Mouse (Mus musculus) kidney, postnatal 0 days (tissue): Measurements from ENCODE around the gene Rnf150. TPM values are rescaled to one million over a fixed set of nuclear protein-coding genes. Genes with fewer than 3 reads are reported as not detected.

Source experiments
- ATAC-seq: fragments of 200-750 bp; cut with Nextera tagmentation; replicated peaks from 2 replicates; pipeline ENCODE4 v1.8.0; 2017; ENCODE audit warnings: low read depth, moderate number of reproducible peaks, moderate TSS enrichment, moderate library complexity; ENCODE audit not compliant: low FRiP score
- DNase-seq: peaks from one replicate; pipeline ENCODE4 v3.0.0-alpha.2; 2016; ENCODE audit warnings: low spot score
- H3K27ac ChIP-seq: fragments of 300-500 bp; sonication (generic); 2 replicates; pipeline ENCODE4 v1.5.1; 2014; ENCODE audit warnings: mild to moderate bottlenecking
- H3K27me3 ChIP-seq: fragments of 300-500 bp; sonication (generic); 2 replicates; pipeline ENCODE4 v1.6.1; 2014; ENCODE audit warnings: low read length, mixed read lengths; ENCODE audit not compliant: insufficient read depth
- H3K36me3 ChIP-seq: fragments of 300-500 bp; sonication (generic); 2 replicates; pipeline ENCODE4 v1.6.1; 2014; ENCODE audit warnings: low read length, mixed read lengths; ENCODE audit not compliant: insufficient read depth
- H3K4me1 ChIP-seq: fragments of 300-500 bp; sonication (generic); replicated peaks from 2 replicates; pipeline ENCODE4 v1.6.1; 2014; ENCODE audit warnings: antibody characterized with exemption, low read length, mixed read lengths; ENCODE audit not compliant: insufficient read depth
- H3K4me2 ChIP-seq: fragments of 300-500 bp; sonication (generic); 2 replicates; pipeline ENCODE4 v1.6.1; 2014; ENCODE audit warnings: mild to moderate bottlenecking, low read length, moderate library complexity, mixed read lengths
- H3K4me3 ChIP-seq: fragments of 300-500 bp; sonication (generic); replicated peaks from 2 replicates; pipeline ENCODE4 v1.5.1; 2014; ENCODE audit warnings: low read depth, low read length
- H3K9ac ChIP-seq: fragments of 300-500 bp; sonication (generic); 2 replicates; pipeline ENCODE4 v1.6.1; 2014; ENCODE audit warnings: low read depth, low read length
- H3K9me3 ChIP-seq: fragments of 300-500 bp; sonication (generic); replicated peaks from 2 replicates; pipeline ENCODE4 v1.6.1; 2016; ENCODE audit warnings: low read length, inconsistent platforms, mixed read lengths
- CTCF ChIP-seq: IDR thresholded peaks from 2 replicates; pipeline ENCODE4 v1.5.1; 2016; ENCODE audit warnings: antibody characterized with exemption, low read depth, mild to moderate bottlenecking, moderate library complexity
- WGBS: fragments of 180-500 bp; shearing (Covaris S2); extraction: QIAGEN DNeasy Blood & Tissue Kit; methylation state at CpG from one replicate; pipeline ENCODE4 v1.1.7; 2014; 5-methylcytosine and 5-hydroxymethylcytosine counted together
- polyA plus RNA-seq: library from polyadenylated mRNA; unstranded; fragments of >200 nt; fragmentation: Nextera tagmentation; extraction: Ambion mirVana; gene quantifications from 2 replicates; pipeline ENCODE4 v1.2.1, GENCODE M21; 2015

Rnf150 gene
- polyA plus RNA-seq, 1 experiment from 2014 or later, result 1.3 TPM

DNA sequence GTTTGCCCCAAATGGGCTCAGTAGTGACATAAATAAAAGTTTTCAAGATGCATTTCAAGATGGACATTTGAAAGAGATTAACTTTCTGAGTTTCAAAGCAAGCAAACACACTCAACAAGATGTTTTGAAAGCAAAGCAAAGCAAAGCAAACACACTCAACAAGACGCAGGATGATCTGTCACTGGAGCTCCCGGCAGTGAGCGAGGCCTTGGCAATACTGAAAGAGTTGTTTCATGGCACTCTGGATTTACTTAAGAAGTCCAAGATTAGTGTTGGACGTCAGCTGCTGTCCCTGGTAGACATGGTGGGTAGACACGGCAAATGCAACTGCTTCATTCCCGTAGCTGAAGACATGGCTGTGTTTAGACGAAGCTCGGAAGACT, 35.3 kb downstream of the Rnf150 start:
- Histone ChIP-seq H3K27ac (no peak overlapping the region), H3K27me3 (no peaks in the 10 kb centered on the region), H3K4me1 (no peaks in the 10 kb centered on the region), H3K4me2 (no peak overlapping the region), H3K4me3 (no peak overlapping the region), H3K9me3 (no peaks in the 10 kb centered on the region), H3K9ac (no peak overlapping the region), H3K36me3 (no peaks in the 10 kb centered on the region)
- TF ChIP-seq CTCF, result no peak
- DNase-seq, result no peak
- no peak for ATAC-seq
- WGBS, result 82% methylated on average over 8 of the region's 8 CpGs

- ATAC-seq (no peak), DNase-seq (no peak)
- Histone ChIP-seq H3K4me1 (no peaks in the 10 kb centered on the region), H3K36me3 (no peaks in the 10 kb centered on the region), H3K27ac (no peak overlapping the region), H3K9me3 (no peaks in the 10 kb centered on the region), H3K9ac (no peak overlapping the region), H3K4me3 (no peak overlapping the region), H3K4me2 (no peak overlapping the region), H3K27me3 (no peaks in the 10 kb centered on the region)
- WGBS, result 87% methylated on average over 4 of the region's 4 CpGs
- TF ChIP-seq CTCF, result no peak
These were observed 37.8 kb downstream of the Rnf150 start for GRCm38 (mm10) chr8:82900958-82901357.

DNA sequence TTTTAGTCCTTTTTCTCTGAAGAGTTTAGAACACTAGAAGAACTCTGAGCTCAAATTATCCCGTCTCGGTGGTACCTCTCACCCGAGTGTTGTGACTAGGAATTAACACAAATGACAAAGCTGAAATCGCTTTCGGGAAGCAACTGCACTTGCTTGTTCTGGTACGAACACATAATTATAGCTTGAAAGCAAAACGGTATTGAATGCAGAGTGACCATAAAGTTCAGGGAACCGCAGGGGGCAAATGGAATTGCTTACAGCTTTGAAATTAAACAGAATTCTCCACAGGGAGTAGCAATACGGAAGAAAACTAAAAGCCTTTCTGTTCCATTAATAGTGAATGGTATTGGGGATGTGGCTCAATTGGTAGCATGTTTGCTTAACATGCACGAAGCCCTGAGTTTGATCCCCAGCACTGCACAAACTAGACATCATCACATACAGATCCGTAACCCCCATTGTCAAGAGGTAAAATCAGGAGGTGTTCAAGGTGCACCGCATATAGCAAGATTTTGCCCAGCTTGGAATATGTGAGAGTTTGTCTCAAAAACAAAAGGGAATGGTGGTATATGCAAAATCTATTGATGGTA, 38.5 kb downstream of the Rnf150 start:
- H3K9me3 ChIP-seq, result no peaks in the 10 kb centered on the region
- 94% methylated on average over 12 of the region's 12 CpGs for WGBS
- no peak for TF ChIP-seq CTCF

DNA sequence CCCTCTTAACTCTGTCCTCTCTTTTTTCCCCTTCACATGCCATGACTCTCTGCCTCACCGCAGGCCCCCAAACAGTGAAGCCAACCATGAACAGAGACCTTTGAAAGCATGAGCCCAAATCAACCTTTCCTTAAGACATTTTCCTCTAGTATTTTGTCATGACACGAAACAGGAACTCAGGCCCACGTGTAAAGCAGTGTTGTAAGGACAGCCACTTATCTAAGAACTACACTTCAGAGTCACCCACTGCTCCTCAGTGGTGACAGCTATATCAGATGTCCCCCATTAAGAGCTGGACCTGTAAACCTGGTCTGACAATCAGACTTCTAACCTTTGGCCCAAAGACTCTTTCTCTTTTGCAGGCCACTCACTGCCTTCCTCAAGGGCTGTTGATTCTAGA, 40.3 kb downstream of the Rnf150 start:
- Histone ChIP-seq H3K4me3 (no peak overlapping the region), H3K4me1 (no peaks in the 10 kb centered on the region; the same call in 1 of the 2 replicates), H3K4me2 (no peak overlapping the region), H3K9ac (no peak overlapping the region), H3K9me3 (no peaks in the 10 kb centered on the region), H3K36me3 (no peaks in the 10 kb centered on the region), H3K27ac (no peak overlapping the region), H3K27me3 (no peaks in the 10 kb centered on the region)
- ATAC-seq (no peak), DNase-seq (no peak)
- WGBS, result 52% methylated on average over 3 of the region's 3 CpGs
- TF ChIP-seq CTCF, result no peak

More for the DNA sequence above, 38.5 kb downstream of the Rnf150 start:
- no peaks in the 10 kb centered on the region for H3K4me1 ChIP-seq
- H3K36me3 ChIP-seq, result no peaks in the 10 kb centered on the region
- no peak overlapping the region for H3K9ac ChIP-seq
- H3K4me2 ChIP-seq, result no peak overlapping the region
- ATAC-seq (no peak), DNase-seq (no peak)
- no peaks in the 10 kb centered on the region for H3K27me3 ChIP-seq
- no peak overlapping the region for H3K27ac ChIP-seq
- H3K4me3 ChIP-seq, result no peak overlapping the region

DNA sequence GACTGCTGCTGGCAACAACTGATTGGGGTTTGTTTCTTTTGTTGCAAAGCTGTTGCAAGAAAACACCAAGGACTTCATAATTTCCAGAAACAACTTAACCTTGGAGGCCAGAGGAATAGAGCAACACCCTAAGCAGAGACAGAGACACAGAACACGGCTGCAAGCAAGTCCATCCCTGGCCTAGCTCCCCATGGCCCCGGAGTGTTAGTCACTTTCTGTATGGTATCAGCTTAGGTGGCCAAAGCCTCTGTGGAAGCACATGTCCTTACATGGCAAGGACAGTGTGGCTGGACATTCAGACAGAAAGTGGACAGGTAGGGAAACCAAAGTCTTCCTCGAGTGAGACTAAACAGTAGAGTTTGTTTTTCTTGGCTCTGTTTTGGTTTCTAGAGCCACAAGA, 44.1 kb downstream of the Rnf150 start:
- H3K4me3 ChIP-seq, result no peak overlapping the region
- no peak overlapping the region for H3K27ac ChIP-seq
- H3K36me3 ChIP-seq, result no peaks in the 10 kb centered on the region
- 63% methylated on average over 3 of the region's 3 CpGs for WGBS
- TF ChIP-seq CTCF, result no peak
- no peaks in the 10 kb centered on the region for H3K9me3 ChIP-seq
- no peaks in the 10 kb centered on the region; the same call in 1 of the 2 replicates for H3K4me1 ChIP-seq
- no peak overlapping the region for H3K4me2 ChIP-seq
- H3K27me3 ChIP-seq, result no peaks in the 10 kb centered on the region
- no peak for DNase-seq
- ATAC-seq, result no peak
- H3K9ac ChIP-seq, result no peak overlapping the region

DNA sequence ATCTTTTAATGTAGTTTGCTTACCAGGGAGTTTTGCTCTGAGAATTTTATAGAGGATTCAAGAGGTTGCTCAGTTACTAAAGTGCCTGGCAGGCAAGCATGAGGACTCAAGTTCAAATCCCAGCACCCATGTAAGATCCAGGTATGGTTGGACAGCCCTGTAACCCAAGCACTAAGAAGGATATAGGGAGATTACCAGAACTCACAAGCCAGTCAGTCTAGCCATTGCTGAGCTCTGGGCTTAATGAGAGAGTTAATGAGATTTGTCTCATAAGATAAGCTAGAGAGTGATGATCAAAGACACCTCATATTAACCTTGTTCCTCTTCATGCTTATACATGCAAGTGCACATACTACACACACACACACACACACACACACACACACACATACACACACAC, 48.3 kb downstream of the Rnf150 start:
- Histone ChIP-seq H3K4me3 (no peak overlapping the region), H3K27me3 (no peaks in the 10 kb centered on the region), H3K9ac (no peak overlapping the region), H3K4me1 (no peaks in the 10 kb centered on the region; the same call in 1 of the 2 replicates), H3K4me2 (no peak overlapping the region), H3K27ac (no peak overlapping the region), H3K36me3 (no peaks in the 10 kb centered on the region), H3K9me3 (no peaks in the 10 kb centered on the region)
- no peak for TF ChIP-seq CTCF
- DNase-seq (no peak), ATAC-seq (no peak)

GRCm38 (mm10) chr8:82912282-82912681, 49.1 kb downstream of the Rnf150 start:
- H3K9me3 ChIP-seq, result no peaks in the 10 kb centered on the region
- H3K27me3 ChIP-seq, result no peaks in the 10 kb centered on the region
- no peak for DNase-seq
- no peaks in the 10 kb centered on the region; the same call in 1 of the 2 replicates for H3K4me1 ChIP-seq
- ATAC-seq, result no peak
- no peak for TF ChIP-seq CTCF
- 82% methylated on average over 4 of the region's 4 CpGs for WGBS
- H3K4me2 ChIP-seq, result no peak overlapping the region
- no peaks in the 10 kb centered on the region for H3K36me3 ChIP-seq
- no peak overlapping the region for H3K27ac ChIP-seq
- no peak overlapping the region for H3K4me3 ChIP-seq
- H3K9ac ChIP-seq, result no peak overlapping the region
